Mouse (Mus musculus) stomach, postnatal 0 days (tissue): ENCODE results near the gene Tomm20l. TPM values are rescaled to one million over a fixed set of nuclear protein-coding genes. Genes with fewer than 3 reads are reported as not detected.

ENCODE experiments used
- ATAC-seq: fragments of 200-750 bp; cut with Nextera tagmentation; 2 replicates; pipeline ENCODE4 v1.8.0; 2017; ENCODE audit not compliant: low FRiP score, low TSS enrichment
- DNase-seq: peaks from one replicate; pipeline ENCODE4 v3.0.0-alpha.2; 2016; ENCODE audit warnings: low spot score
- H3K27ac ChIP-seq: fragments of 300-500 bp; sonication (generic); replicated peaks from 2 replicates; pipeline ENCODE4 v1.5.1; 2014; ENCODE audit warnings: mild to moderate bottlenecking, control low read depth
- H3K27me3 ChIP-seq: fragments of 300-500 bp; sonication (generic); 2 replicates; pipeline ENCODE4 v1.6.1; 2014; ENCODE audit warnings: low read length; ENCODE audit not compliant: control insufficient read depth, insufficient read depth
- H3K36me3 ChIP-seq: fragments of 300-500 bp; sonication (generic); 2 replicates; pipeline ENCODE4 v1.6.1; 2014; ENCODE audit warnings: low read length, mixed read lengths; ENCODE audit not compliant: control insufficient read depth, insufficient read depth
- H3K4me1 ChIP-seq: fragments of 300-500 bp; sonication (generic); replicated peaks from 2 replicates; pipeline ENCODE4 v1.6.1; 2014; ENCODE audit warnings: antibody characterized with exemption; ENCODE audit not compliant: control insufficient read depth, insufficient read depth
- H3K4me2 ChIP-seq: fragments of 300-500 bp; sonication (generic); replicated peaks from 2 replicates; pipeline ENCODE4 v1.6.1; 2014; ENCODE audit warnings: low read depth, mild to moderate bottlenecking, control low read depth, moderate library complexity
- H3K4me3 ChIP-seq: fragments of 300-500 bp; sonication (generic); 2 replicates; pipeline ENCODE4 v1.5.1; 2014; ENCODE audit warnings: low read depth, low read length, control low read depth
- H3K9ac ChIP-seq: fragments of 300-500 bp; sonication (generic); 2 replicates; pipeline ENCODE4 v1.6.1; 2014; ENCODE audit warnings: mild to moderate bottlenecking, low read length, control low read depth, mixed read lengths
- H3K9me3 ChIP-seq: fragments of 300-500 bp; sonication (generic); 2 replicates; pipeline ENCODE4 v1.6.1; 2016; ENCODE audit warnings: low read length; ENCODE audit not compliant: control insufficient read depth
- CTCF ChIP-seq: IDR thresholded peaks from 2 replicates; pipeline ENCODE4 v1.5.1; 2016; ENCODE audit warnings: antibody characterized with exemption, low read depth, mild to moderate bottlenecking, moderate library complexity
- EP300 ChIP-seq: optimal IDR thresholded peaks from 2 replicates; pipeline ENCODE3; 2016; ENCODE audit warnings: antibody characterized with exemption
- WGBS: fragments of 180-500 bp; shearing (Covaris S2); extraction: QIAGEN DNeasy Blood & Tissue Kit; methylation state at CpG from one replicate; pipeline ENCODE4 v1.1.7; 2014; 5-methylcytosine and 5-hydroxymethylcytosine counted together
- polyA plus RNA-seq: library from polyadenylated mRNA; unstranded; fragments of >200 nt; fragmentation: Nextera tagmentation; extraction: Ambion mirVana; gene quantifications from 2 replicates; pipeline ENCODE4 v1.2.1, GENCODE M21; 2015

Tomm20l gene
- polyA plus RNA-seq, 1 experiment from 2014 or later = not detected

DNA sequence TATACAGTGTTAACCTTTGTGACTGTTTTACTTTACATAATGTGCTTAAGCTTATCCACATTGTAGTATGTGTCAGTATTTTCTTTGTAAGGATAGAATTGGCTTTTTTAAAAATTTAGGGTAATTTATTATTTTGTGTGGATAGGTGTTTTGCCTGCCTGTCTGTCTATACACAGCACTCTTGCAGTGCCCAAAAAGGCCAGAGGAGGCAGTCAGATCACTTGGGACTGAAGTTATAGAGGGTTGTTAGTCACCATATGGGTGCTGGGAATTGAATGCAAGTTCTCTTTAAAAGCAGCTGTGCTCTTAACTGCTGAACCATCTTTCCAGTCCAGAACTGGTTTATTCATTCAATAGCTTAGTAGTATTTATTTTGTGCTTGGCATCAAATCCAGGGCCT, 30.0 kb downstream of the Tomm20l start:
- peak; percentile 29 for TF ChIP-seq CTCF
- TF ChIP-seq EP300 = no peak
- no peak for ATAC-seq

DNA sequence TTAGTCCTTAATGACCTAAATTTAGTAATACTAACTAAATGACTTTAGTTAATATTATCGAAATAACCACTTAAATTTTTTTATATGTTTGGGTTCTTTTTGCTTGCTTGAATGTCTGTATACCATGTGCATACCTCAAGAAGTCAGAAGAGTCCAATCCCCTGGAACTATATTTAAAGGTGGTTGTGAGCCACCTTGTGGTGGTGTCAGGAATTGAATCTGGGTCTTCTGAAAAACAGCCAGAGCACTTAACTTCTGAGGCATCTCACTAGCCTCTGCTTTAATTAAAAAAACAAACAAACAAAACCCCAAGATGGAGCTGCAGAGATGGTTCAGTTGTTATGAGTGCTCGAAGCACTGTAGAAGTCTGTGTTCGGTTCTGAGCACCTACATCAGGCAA, 36.4 kb downstream of the Tomm20l start:
- Histone ChIP-seq H3K4me1 (no peaks in the 10 kb centered on the region), H3K9me3 (no peaks in the 10 kb centered on the region), H3K27me3 (no peaks in the 10 kb centered on the region), H3K4me3 (no peak overlapping the region), H3K4me2 (no peak overlapping the region), H3K27ac (no peak overlapping the region), H3K36me3 (peaks cover 20% of the 10 kb centered on the region), H3K9ac (no peak overlapping the region)
- TF ChIP-seq CTCF (peak; percentile 76), EP300 (no peak)
- 84% methylated on average over 3 of the region's 3 CpGs for WGBS
- ATAC-seq (no peak), DNase-seq (peak; percentile 45)

More for the DNA sequence above, 30.0 kb downstream of the Tomm20l start:
- no peaks in the 10 kb centered on the region for H3K27me3 ChIP-seq
- DNase-seq = no peak
- no peak overlapping the region for H3K4me3 ChIP-seq
- H3K36me3 ChIP-seq = peaks cover 5% of the 10 kb centered on the region; the same call in 1 of the 2 replicates
- H3K27ac ChIP-seq = no peak overlapping the region
- no peak overlapping the region for H3K9ac ChIP-seq
- H3K4me1 ChIP-seq = 0 out of 2 replicates have a peak, but pooled peaks cover 2% of the 10 kb centered on the region
- no peaks in the 10 kb centered on the region for H3K9me3 ChIP-seq
- H3K4me2 ChIP-seq = no peak overlapping the region

DNA sequence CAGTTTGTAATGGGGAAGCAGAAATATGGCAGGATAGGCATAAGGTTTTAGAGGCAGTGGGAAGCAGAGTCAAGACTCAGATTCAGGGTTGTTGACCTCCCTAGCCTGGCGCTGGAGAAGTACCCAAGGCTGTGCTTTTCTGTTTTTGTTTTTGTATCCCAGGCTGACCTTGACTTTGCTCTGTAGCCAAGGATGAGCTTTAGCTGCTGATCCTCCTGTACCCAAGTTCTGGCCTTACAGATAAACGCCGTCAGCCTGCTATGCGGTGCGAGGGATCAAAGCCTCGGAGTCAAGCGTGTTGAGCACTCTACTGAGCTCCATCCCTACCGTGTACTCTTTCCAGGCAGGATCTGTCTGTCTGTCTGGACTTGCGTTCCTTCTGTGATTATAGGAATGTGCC, 37.6 kb downstream of the Tomm20l start:
- no peak overlapping the region for H3K4me2 ChIP-seq
- ATAC-seq (no peak), DNase-seq (no peak)
- no peak overlapping the region for H3K27ac ChIP-seq
- peaks cover 20% of the 10 kb centered on the region for H3K36me3 ChIP-seq
- H3K9ac ChIP-seq = no peak overlapping the region
- H3K4me3 ChIP-seq = no peak overlapping the region
- 97% methylated on average over 9 of the region's 9 CpGs for WGBS
- no peak for TF ChIP-seq CTCF
- TF ChIP-seq EP300 = no peak
- H3K9me3 ChIP-seq = no peaks in the 10 kb centered on the region
- H3K27me3 ChIP-seq = no peaks in the 10 kb centered on the region
- no peaks in the 10 kb centered on the region for H3K4me1 ChIP-seq

DNA sequence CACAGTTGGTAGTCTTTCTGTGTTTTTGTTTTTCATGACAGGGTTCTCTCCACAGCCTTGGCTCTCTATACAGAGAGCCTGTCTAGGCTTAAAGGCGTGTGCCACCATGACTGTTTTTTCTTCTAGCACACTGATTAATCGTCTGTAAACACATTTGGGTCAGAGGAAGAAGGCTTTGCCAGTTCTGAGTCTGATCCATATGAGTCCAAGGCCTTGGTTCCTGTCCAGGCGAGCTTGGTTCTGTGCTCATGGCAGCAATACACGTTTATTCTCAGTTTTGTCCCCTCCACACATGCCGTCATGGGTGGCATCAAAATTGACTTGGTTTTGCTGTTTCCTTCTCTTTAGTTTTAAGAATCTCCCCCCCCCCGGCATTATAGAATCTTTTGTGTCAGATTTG, 38.2 kb downstream of the Tomm20l start:
- no peaks in the 10 kb centered on the region for H3K4me1 ChIP-seq
- DNase-seq (no peak), ATAC-seq (no peak)
- TF ChIP-seq EP300 (no peak), CTCF (no peak)
- no peaks in the 10 kb centered on the region for H3K9me3 ChIP-seq
- H3K27ac ChIP-seq = no peak overlapping the region
- peaks cover 20% of the 10 kb centered on the region for H3K36me3 ChIP-seq
- no peak overlapping the region for H3K4me3 ChIP-seq
- WGBS = 87% methylated on average over 6 of the region's 6 CpGs
- no peak overlapping the region for H3K9ac ChIP-seq
- H3K27me3 ChIP-seq = no peaks in the 10 kb centered on the region
- H3K4me2 ChIP-seq = no peak overlapping the region

DNA sequence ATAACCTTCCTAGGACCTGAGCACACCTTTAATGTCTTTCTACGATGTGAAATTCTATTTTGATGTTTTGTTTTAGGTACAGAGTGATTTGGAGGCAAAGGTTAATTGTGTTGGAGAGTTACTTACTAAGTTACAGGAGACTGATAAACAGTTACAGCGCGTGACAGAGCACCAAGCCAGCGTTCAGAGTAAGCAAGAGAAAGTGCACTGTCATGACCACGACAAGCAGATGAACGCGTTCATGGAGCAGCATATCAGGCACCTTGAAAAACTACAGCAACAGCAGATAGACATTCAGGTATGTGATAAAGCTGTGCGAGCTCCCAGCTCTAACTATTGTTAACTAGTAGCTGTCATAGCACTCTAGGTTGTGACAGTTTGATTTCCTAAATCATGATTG, 38.9 kb downstream of the Tomm20l start:
- Histone ChIP-seq H3K9ac (no peak overlapping the region), H3K9me3 (no peaks in the 10 kb centered on the region), H3K4me1 (no peaks in the 10 kb centered on the region), H3K27ac (no peak overlapping the region), H3K4me2 (no peak overlapping the region), H3K27me3 (no peaks in the 10 kb centered on the region), H3K4me3 (no peak overlapping the region), H3K36me3 (peaks cover 20% of the 10 kb centered on the region)
- no peak for ATAC-seq
- WGBS = 90% methylated on average over 8 of the region's 8 CpGs
- no peak for DNase-seq
- no peak for TF ChIP-seq EP300
- TF ChIP-seq CTCF = no peak

DNA sequence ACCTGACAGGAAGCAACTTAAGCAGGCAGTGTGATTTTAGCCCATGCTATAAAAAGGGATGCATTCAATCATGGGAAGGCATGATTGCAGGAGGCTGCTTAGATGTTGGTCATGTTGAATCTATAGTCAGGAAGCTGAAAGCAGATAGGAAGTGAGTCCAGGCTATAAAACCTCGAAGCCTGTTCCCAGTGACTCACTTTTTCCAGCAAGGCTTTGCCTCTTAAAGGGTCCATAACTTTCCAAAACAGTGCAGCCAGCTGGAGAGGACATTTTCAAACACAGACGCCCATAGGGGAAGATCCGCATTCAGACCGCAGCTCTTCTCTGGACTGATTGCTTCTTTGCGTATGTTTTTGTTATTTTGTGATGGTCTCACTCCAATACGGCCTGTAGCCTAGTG, 43.8 kb downstream of the Tomm20l start:
- Histone ChIP-seq H3K9me3 (no peaks in the 10 kb centered on the region), H3K4me3 (no peak overlapping the region), H3K27me3 (no peaks in the 10 kb centered on the region), H3K36me3 (peaks cover 21% of the 10 kb centered on the region; the same call in 1 of the 2 replicates), H3K9ac (no peak overlapping the region), H3K4me2 (no peak overlapping the region), H3K4me1 (no peaks in the 10 kb centered on the region), H3K27ac (no peak overlapping the region)
- WGBS = 95% methylated on average over 6 of the region's 6 CpGs
- DNase-seq = no peak
- ATAC-seq = no peak
- TF ChIP-seq EP300 = no peak
- TF ChIP-seq CTCF = no peak
